Mouse (Mus musculus) hindbrain, postnatal 0 days (tissue): ENCODE results near the gene Micall1. TPM values are rescaled to one million over a fixed set of nuclear protein-coding genes. Genes with fewer than 3 reads are reported as not detected.
A peak's percentile ranks its signal among the peaks of the same experiment; 100 is the strongest.

Experiments
- ATAC-seq: fragments of 200-750 bp; cut with Nextera tagmentation; 2 replicates; pipeline ENCODE4 v1.8.0; 2017; ENCODE audit warnings: mild to moderate bottlenecking, moderate TSS enrichment, moderate library complexity
- DNase-seq: peaks from one replicate; pipeline ENCODE4 v3.0.0-alpha.2; 2015; ENCODE audit warnings: low spot score
- H3K27ac ChIP-seq: fragments of 300-500 bp; sonication (generic); 2 replicates; pipeline ENCODE4 v1.5.1; 2014; ENCODE audit warnings: mild to moderate bottlenecking
- H3K27me3 ChIP-seq: fragments of 300-500 bp; sonication (generic); 2 replicates; pipeline ENCODE4 v1.6.1; 2014; ENCODE audit warnings: low read length, mixed read lengths; ENCODE audit not compliant: insufficient read depth
- H3K36me3 ChIP-seq: fragments of 300-500 bp; sonication (generic); 2 replicates; pipeline ENCODE4 v1.6.1; 2014; ENCODE audit warnings: low read length, mixed read lengths; ENCODE audit not compliant: insufficient read depth
- H3K4me1 ChIP-seq: fragments of 300-500 bp; sonication (generic); 2 replicates; pipeline ENCODE4 v1.6.1; 2014; ENCODE audit warnings: antibody characterized with exemption, low read length, mixed read lengths; ENCODE audit not compliant: insufficient read depth
- H3K4me2 ChIP-seq: fragments of 300-500 bp; sonication (generic); 2 replicates; pipeline ENCODE4 v1.6.1; 2014; ENCODE audit warnings: low read depth, mild to moderate bottlenecking, low read length, moderate library complexity, mixed read lengths
- H3K4me3 ChIP-seq: fragments of 300-500 bp; sonication (generic); 2 replicates; pipeline ENCODE4 v1.5.1; 2014; ENCODE audit warnings: low read length
- H3K9ac ChIP-seq: fragments of 300-500 bp; sonication (generic); replicated peaks from 2 replicates; pipeline ENCODE4 v1.6.1; 2014; ENCODE audit warnings: mild to moderate bottlenecking, low read length, moderate library complexity, mixed read lengths
- H3K9me3 ChIP-seq: fragments of 300-500 bp; sonication (generic); 2 replicates; pipeline ENCODE4 v1.6.1; 2016; ENCODE audit warnings: low read length, mixed read lengths
- CTCF ChIP-seq: IDR thresholded peaks from 2 replicates; pipeline ENCODE4 v1.5.1; 2016; ENCODE audit warnings: antibody characterized with exemption, control low read depth, low read depth
- WGBS: fragments of 180-500 bp; shearing (Covaris S2); extraction: QIAGEN DNeasy Blood & Tissue Kit; methylation state at CpG from one replicate; pipeline ENCODE4 v1.1.7; 2014; 5-methylcytosine and 5-hydroxymethylcytosine counted together
- polyA plus RNA-seq: library from polyadenylated mRNA; unstranded; fragments of >200 nt; fragmentation: Nextera tagmentation; extraction: Ambion mirVana; gene quantifications from 2 replicates; pipeline ENCODE4 v1.2.1, GENCODE M21; 2015
- total RNA-seq: library from RNA; depleted of rRNA; stranded (reverse); fragments of >200 nt; gene quantifications from 2 replicates; pipeline ENCODE4 v1.2.3, GENCODE M21; 2014

Gene Micall1
- total and polyA plus RNA-seq, 2 experiments from 2014 or later: 9.5 to 36.4 TPM

- WGBS: under 1% methylated on average over 49 of the region's 49 CpGs
- peak; percentile 93 for DNase-seq
- peak within 1 kb of the TSS; percentile 90 for H3K4me2 ChIP-seq
- ATAC-seq: peak; percentile 91
- H3K9me3 ChIP-seq: no peaks in the 10 kb centered on the region
- TF ChIP-seq CTCF: peak; percentile 30; the same call in 1 of the 2 replicates
- peaks cover 35% of the 10 kb centered on the region for H3K36me3 ChIP-seq
- peak within 1 kb of the TSS; percentile 79 for H3K9ac ChIP-seq
- H3K4me3 ChIP-seq: peak within 1 kb of the TSS; percentile 73
- H3K4me1 ChIP-seq: peaks cover 4% of the 10 kb centered on the region; the same call in 1 of the 2 replicates
- H3K27me3 ChIP-seq: no peaks in the 10 kb centered on the region
- peak within 1 kb of the TSS; percentile 72 for H3K27ac ChIP-seq
Observed at GRCm38 (mm10) chr15:79074913-79075532, 33.7 kb upstream of the Micall1 start, which contains the start of gene Eif3l. Eif3l (plus strand) TSS chr15:79075179.

DNA sequence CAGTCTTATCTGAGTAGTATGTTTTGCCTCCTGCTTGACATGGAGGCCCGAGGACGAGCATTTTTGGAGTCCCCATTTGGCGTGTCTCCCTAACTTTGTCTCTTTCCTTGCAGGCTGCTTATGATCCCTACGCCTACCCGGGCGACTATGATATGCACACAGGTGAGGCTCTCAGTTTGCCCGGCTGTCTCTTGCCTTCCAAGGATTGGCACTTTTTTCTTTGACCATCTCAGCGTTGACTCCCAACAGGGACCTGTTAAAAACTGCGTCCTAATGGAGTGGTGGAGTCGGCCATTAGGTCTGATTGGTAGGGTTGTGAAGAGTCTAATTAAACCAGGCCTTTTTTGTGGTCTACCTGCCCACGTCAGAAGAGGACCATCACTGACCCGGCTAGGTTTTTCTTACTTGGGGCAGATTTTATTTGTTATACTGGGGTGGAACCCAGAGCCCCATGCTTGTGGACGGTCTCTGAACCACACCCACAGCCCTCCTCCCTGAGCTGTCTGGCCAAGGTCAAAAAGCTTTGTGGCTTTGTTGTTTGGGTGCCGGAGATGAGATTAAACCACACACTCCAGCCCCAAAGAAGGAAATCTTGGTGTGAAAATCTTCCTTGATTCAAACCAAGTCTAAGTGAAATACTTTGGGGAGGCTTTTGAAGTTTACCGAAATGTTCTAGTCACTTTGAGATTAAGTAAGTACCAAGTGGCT is 32.9 kb upstream of the Micall1 start:
- peak overlapping the region; percentile 90 for H3K4me2 ChIP-seq
- H3K4me1 ChIP-seq: peaks cover 4% of the 10 kb centered on the region; the same call in 1 of the 2 replicates
- DNase-seq (no peak), ATAC-seq (no peak)
- H3K9me3 ChIP-seq: no peaks in the 10 kb centered on the region
- WGBS: 42% methylated on average over 15 of the region's 15 CpGs
- H3K27me3 ChIP-seq: no peaks in the 10 kb centered on the region
- peaks cover 35% of the 10 kb centered on the region for H3K36me3 ChIP-seq
- peak overlapping the region; percentile 72 for H3K27ac ChIP-seq
- TF ChIP-seq CTCF: no peak
- H3K9ac ChIP-seq: peak overlapping the region; percentile 79
- peak overlapping the region; percentile 73 for H3K4me3 ChIP-seq

- ATAC-seq (no peak), DNase-seq (no peak)
- 94% methylated on average over 7 of the region's 7 CpGs for WGBS
- H3K4me1 ChIP-seq: peaks cover 4% of the 10 kb centered on the region; the same call in 1 of the 2 replicates
- no peak overlapping the region for H3K4me2 ChIP-seq
- no peak for TF ChIP-seq CTCF
- peaks cover 64% of the 10 kb centered on the region for H3K36me3 ChIP-seq
- no peaks in the 10 kb centered on the region for H3K9me3 ChIP-seq
- H3K27me3 ChIP-seq: no peaks in the 10 kb centered on the region
- no peak overlapping the region for H3K9ac ChIP-seq
- H3K4me3 ChIP-seq: no peak overlapping the region
- no peak overlapping the region for H3K27ac ChIP-seq
Observed at GRCm38 (mm10) chr15:79079567-79079966, 29.1 kb upstream of the Micall1 start.

- H3K4me2 ChIP-seq: no peak overlapping the region
- no peak overlapping the region for H3K27ac ChIP-seq
- no peak for ATAC-seq
- no peaks in the 10 kb centered on the region for H3K27me3 ChIP-seq
- WGBS: 90% methylated on average over 6 of the region's 6 CpGs
- H3K4me1 ChIP-seq: no peaks in the 10 kb centered on the region
- peaks cover 55% of the 10 kb centered on the region for H3K36me3 ChIP-seq
- no peak overlapping the region for H3K4me3 ChIP-seq
- H3K9ac ChIP-seq: no peak overlapping the region
- no peak for TF ChIP-seq CTCF
- no peak for DNase-seq
- H3K9me3 ChIP-seq: no peaks in the 10 kb centered on the region
Observed at GRCm38 (mm10) chr15:79092284-79092683, 16.4 kb upstream of the Micall1 start.

DNA sequence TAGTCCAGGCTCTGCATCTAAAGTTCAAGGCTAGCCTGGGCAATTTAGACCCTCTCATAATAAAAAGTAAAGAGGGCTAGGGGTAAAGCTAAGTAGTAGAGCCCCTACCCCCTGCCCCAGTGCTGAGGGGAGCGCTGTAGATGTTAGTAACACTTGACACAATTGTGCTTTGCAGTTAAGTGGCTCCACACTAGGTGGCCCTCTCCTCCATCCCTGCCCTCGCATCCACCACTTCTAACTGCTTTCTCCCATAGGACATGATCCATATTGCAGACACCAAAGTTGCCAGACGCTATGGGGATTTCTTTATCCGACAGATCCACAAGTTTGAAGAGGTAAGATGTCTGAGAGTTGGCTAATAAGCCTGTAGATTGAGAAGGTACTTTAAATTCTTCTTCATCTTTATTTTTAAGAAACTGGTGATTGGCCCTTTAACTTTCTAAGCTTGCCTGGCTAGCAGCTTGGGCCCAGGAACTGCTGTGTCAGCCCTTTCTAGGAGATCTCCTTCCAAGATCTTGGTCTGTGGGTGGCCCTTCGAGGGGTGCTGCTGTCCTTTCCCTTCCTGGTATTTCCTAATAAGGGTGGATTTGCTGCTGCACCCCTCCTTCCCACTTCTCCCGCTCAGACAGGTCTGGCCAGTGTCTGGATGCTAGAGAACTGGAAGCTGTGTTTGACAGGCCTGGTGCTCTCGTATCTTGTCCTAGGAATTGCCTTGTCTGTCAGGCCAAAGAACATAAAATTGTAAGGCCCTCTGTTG is 15.4 kb upstream of the Micall1 start:
- Histone ChIP-seq H3K4me1 (0 out of 2 replicates have a peak, but pooled peaks cover under 1% of the 10 kb centered on the region), H3K36me3 (peaks cover 51% of the 10 kb centered on the region), H3K27me3 (no peaks in the 10 kb centered on the region), H3K4me2 (no peak overlapping the region), H3K9ac (no peak overlapping the region), H3K27ac (no peak overlapping the region), H3K4me3 (no peak overlapping the region), H3K9me3 (no peaks in the 10 kb centered on the region)
- DNase-seq: peak; percentile 63
- ATAC-seq: no peak
- TF ChIP-seq CTCF: peak; percentile 70
- WGBS: 69% methylated on average over 7 of the region's 7 CpGs

- Histone ChIP-seq H3K27ac (no peak overlapping the region), H3K9ac (no peak overlapping the region), H3K4me3 (no peak overlapping the region), H3K4me2 (no peak overlapping the region), H3K36me3 (peaks cover 39% of the 10 kb centered on the region; the same call in 1 of the 2 replicates), H3K4me1 (0 out of 2 replicates have a peak, but pooled peaks cover 3% of the 10 kb centered on the region), H3K9me3 (no peaks in the 10 kb centered on the region), H3K27me3 (no peaks in the 10 kb centered on the region)
- 82% methylated on average over 5 of the region's 5 CpGs for WGBS
- no peak for TF ChIP-seq CTCF
- no peak for DNase-seq
- no peak for ATAC-seq
Observed at GRCm38 (mm10) chr15:79095483-79095882, 13.2 kb upstream of the Micall1 start.
